Mouse (Mus musculus) kidney, adult 2 months (tissue): ENCODE results near the gene Stap2.

Experiments used
- CTCF ChIP-seq: fragments of 200-500 bp; conservative IDR thresholded peaks from 2 replicates; pipeline ENCODE4 v1.5.1; 2011; ENCODE audit warnings: low read depth, mild to moderate bottlenecking, control low read depth, low read length, moderate library complexity, mixed read lengths; ENCODE audit not compliant: insufficient read depth, insufficient read length
- POLR2A ChIP-seq: fragments of 200-500 bp; IDR thresholded peaks from one replicate; pipeline ENCODE4 v1.6.1; 2011; ENCODE audit warnings: low read depth, low read length, control low read depth

DNA sequence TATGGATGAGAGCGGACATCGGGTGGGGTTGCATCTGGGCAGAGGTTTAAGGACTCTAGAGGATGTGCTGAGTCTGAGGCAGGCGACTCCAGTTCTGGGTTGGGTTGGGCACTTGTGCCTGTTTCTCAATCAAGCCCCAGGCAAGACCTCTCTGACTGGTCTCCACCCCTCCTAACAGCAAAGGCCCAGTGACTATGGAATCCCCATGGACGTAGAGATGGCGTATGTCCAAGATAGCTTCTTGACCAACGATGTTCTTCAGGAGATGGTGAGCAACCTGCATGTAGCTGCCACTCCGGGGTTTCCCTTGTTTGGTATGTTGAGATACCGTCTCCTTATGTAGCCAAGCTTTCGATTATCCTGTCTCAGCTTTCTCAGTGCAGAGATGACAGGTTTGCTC is 9.9 kb upstream of the Stap2 start:
- TF ChIP-seq POLR2A (no peak), CTCF (no peak)
